Mouse (Mus musculus): ENCODE results near the gene Il18. TPM values are rescaled to one million over a fixed set of nuclear protein-coding genes. Genes with fewer than 3 reads are reported as not detected.

The Il18 gene
- 2.4 and 3.3 TPM in 2 replicates for polyA plus RNA-seq (2014; fragmentation: Nextera tagmentation; extraction: Ambion mirVana)

GRCm38 (mm10) chr9:50554241-50555093 is at the start of gene Il18:
Il18 (plus strand) TSS chr9:50554827.
- 0 out of 2 replicates have a peak within 1 kb of the TSS, but pooled peaks have one; percentile 11 for H3K4me2 ChIP-seq (ENCODE audit: low read depth, low read length)
- H3K36me3 ChIP-seq (replicated peaks; ENCODE audit: control insufficient read depth, insufficient read depth, low read depth, low read length): no peaks in the 10 kb centered on the region
- H3K27me3 ChIP-seq (ENCODE audit: control insufficient read depth, insufficient read depth, low read length): no peaks in the 10 kb centered on the region
- no peaks in the 10 kb centered on the region for H3K9me3 ChIP-seq (replicated peaks; ENCODE audit: control insufficient read depth, low read length)
- ATAC-seq (replicated peaks; ENCODE audit: insufficient number of reproducible peaks, low FRiP score, low TSS enrichment, low read depth) (no peak), DNase-seq (ENCODE audit: low spot score) (peak; percentile 54)
- 23% methylated on average over 12 of the region's 12 CpGs for WGBS
- H3K9ac ChIP-seq (replicated peaks; ENCODE audit: low read length): no peak within 1 kb of the TSS; the same call in 1 of the 2 replicates
- no peak within 1 kb of the TSS for H3K27ac ChIP-seq (replicated peaks; ENCODE audit: low read depth, low read length)
- no peak within 1 kb of the TSS for H3K4me3 ChIP-seq (ENCODE audit: low read depth, low read length)
- H3K4me1 ChIP-seq (ENCODE audit: control insufficient read depth, insufficient read depth, low read length): no peaks in the 10 kb centered on the region

GRCm38 (mm10) chr9:50505405-50505804 is 49.2 kb upstream of the Il18 start:
- Histone ChIP-seq H3K4me2 (ENCODE audit: low read depth, low read length) (no peak overlapping the region), H3K4me3 (ENCODE audit: low read depth, low read length) (no peak overlapping the region), H3K9ac (replicated peaks; ENCODE audit: low read length) (no peak overlapping the region), H3K4me1 (ENCODE audit: control insufficient read depth, insufficient read depth, low read length) (no peaks in the 10 kb centered on the region), H3K27ac (replicated peaks; ENCODE audit: low read depth, low read length) (no peak overlapping the region), H3K36me3 (replicated peaks; ENCODE audit: control insufficient read depth, insufficient read depth, low read depth, low read length) (no peaks in the 10 kb centered on the region), H3K27me3 (ENCODE audit: control insufficient read depth, insufficient read depth, low read length) (no peaks in the 10 kb centered on the region), H3K9me3 (replicated peaks; ENCODE audit: control insufficient read depth, low read length) (no peaks in the 10 kb centered on the region)
- ATAC-seq (replicated peaks; ENCODE audit: insufficient number of reproducible peaks, low FRiP score, low TSS enrichment, low read depth): no peak
- no peak for DNase-seq (ENCODE audit: low spot score)
- WGBS: 76% methylated on average over 6 of the region's 6 CpGs

- ATAC-seq (replicated peaks; ENCODE audit: insufficient number of reproducible peaks, low FRiP score, low TSS enrichment, low read depth) (no peak), DNase-seq (ENCODE audit: low spot score) (no peak)
- H3K27me3 ChIP-seq (ENCODE audit: control insufficient read depth, insufficient read depth, low read length): no peaks in the 10 kb centered on the region
- H3K4me3 ChIP-seq (ENCODE audit: low read depth, low read length): no peak overlapping the region
- no peak overlapping the region for H3K27ac ChIP-seq (replicated peaks; ENCODE audit: low read depth, low read length)
- no peak overlapping the region for H3K4me2 ChIP-seq (ENCODE audit: low read depth, low read length)
- no peaks in the 10 kb centered on the region for H3K9me3 ChIP-seq (replicated peaks; ENCODE audit: control insufficient read depth, low read length)
- no peaks in the 10 kb centered on the region for H3K4me1 ChIP-seq (ENCODE audit: control insufficient read depth, insufficient read depth, low read length)
- no peaks in the 10 kb centered on the region for H3K36me3 ChIP-seq (replicated peaks; ENCODE audit: control insufficient read depth, insufficient read depth, low read depth, low read length)
- WGBS: 70% methylated on average over 7 of the region's 7 CpGs
- no peak overlapping the region for H3K9ac ChIP-seq (replicated peaks; ENCODE audit: low read length)
Observed at GRCm38 (mm10) chr9:50507570-50507969, 47.1 kb upstream of the Il18 start.

GRCm38 (mm10) chr9:50515462-50515861 is 39.2 kb upstream of the Il18 start:
- Histone ChIP-seq H3K9ac (replicated peaks; ENCODE audit: low read length) (no peak overlapping the region), H3K4me1 (ENCODE audit: control insufficient read depth, insufficient read depth, low read length) (no peaks in the 10 kb centered on the region), H3K4me2 (ENCODE audit: low read depth, low read length) (no peak overlapping the region), H3K9me3 (replicated peaks; ENCODE audit: control insufficient read depth, low read length) (no peaks in the 10 kb centered on the region), H3K36me3 (replicated peaks; ENCODE audit: control insufficient read depth, insufficient read depth, low read depth, low read length) (no peaks in the 10 kb centered on the region), H3K4me3 (ENCODE audit: low read depth, low read length) (no peak overlapping the region), H3K27ac (replicated peaks; ENCODE audit: low read depth, low read length) (no peak overlapping the region), H3K27me3 (ENCODE audit: control insufficient read depth, insufficient read depth, low read length) (no peaks in the 10 kb centered on the region)
- DNase-seq (ENCODE audit: low spot score): no peak
- 82% methylated on average over 5 of the region's 5 CpGs for WGBS
- no peak for ATAC-seq (replicated peaks; ENCODE audit: insufficient number of reproducible peaks, low FRiP score, low TSS enrichment, low read depth)

GRCm38 (mm10) chr9:50518781-50519180 is 35.8 kb upstream of the Il18 start:
- ATAC-seq (replicated peaks; ENCODE audit: insufficient number of reproducible peaks, low FRiP score, low TSS enrichment, low read depth) (no peak), DNase-seq (ENCODE audit: low spot score) (peak; percentile 47)
- Histone ChIP-seq H3K4me3 (ENCODE audit: low read depth, low read length) (no peak overlapping the region), H3K36me3 (replicated peaks; ENCODE audit: control insufficient read depth, insufficient read depth, low read depth, low read length) (no peaks in the 10 kb centered on the region), H3K4me2 (ENCODE audit: low read depth, low read length) (no peak overlapping the region), H3K27ac (replicated peaks; ENCODE audit: low read depth, low read length) (no peak overlapping the region), H3K4me1 (ENCODE audit: control insufficient read depth, insufficient read depth, low read length) (no peaks in the 10 kb centered on the region), H3K9me3 (replicated peaks; ENCODE audit: control insufficient read depth, low read length) (no peaks in the 10 kb centered on the region), H3K9ac (replicated peaks; ENCODE audit: low read length) (no peak overlapping the region), H3K27me3 (ENCODE audit: control insufficient read depth, insufficient read depth, low read length) (no peaks in the 10 kb centered on the region)
- 13% methylated on average over 2 of the region's 2 CpGs for WGBS

- Histone ChIP-seq H3K4me2 (ENCODE audit: low read depth, low read length) (no peak overlapping the region), H3K27me3 (ENCODE audit: control insufficient read depth, insufficient read depth, low read length) (no peaks in the 10 kb centered on the region), H3K9ac (replicated peaks; ENCODE audit: low read length) (no peak overlapping the region), H3K4me3 (ENCODE audit: low read depth, low read length) (no peak overlapping the region), H3K36me3 (replicated peaks; ENCODE audit: control insufficient read depth, insufficient read depth, low read depth, low read length) (no peaks in the 10 kb centered on the region), H3K9me3 (replicated peaks; ENCODE audit: control insufficient read depth, low read length) (no peaks in the 10 kb centered on the region), H3K27ac (replicated peaks; ENCODE audit: low read depth, low read length) (no peak overlapping the region), H3K4me1 (ENCODE audit: control insufficient read depth, insufficient read depth, low read length) (no peaks in the 10 kb centered on the region)
- WGBS: 89% methylated on average over 6 of the region's 6 CpGs
- DNase-seq (ENCODE audit: low spot score) (no peak), ATAC-seq (replicated peaks; ENCODE audit: insufficient number of reproducible peaks, low FRiP score, low TSS enrichment, low read depth) (no peak)
Observed at GRCm38 (mm10) chr9:50520748-50521147, 33.9 kb upstream of the Il18 start.

GRCm38 (mm10) chr9:50521562-50521961 is 33.1 kb upstream of the Il18 start:
- no peaks in the 10 kb centered on the region for H3K4me1 ChIP-seq (ENCODE audit: control insufficient read depth, insufficient read depth, low read length)
- no peaks in the 10 kb centered on the region for H3K36me3 ChIP-seq (replicated peaks; ENCODE audit: control insufficient read depth, insufficient read depth, low read depth, low read length)
- ATAC-seq (replicated peaks; ENCODE audit: insufficient number of reproducible peaks, low FRiP score, low TSS enrichment, low read depth) (no peak), DNase-seq (ENCODE audit: low spot score) (no peak)
- H3K9ac ChIP-seq (replicated peaks; ENCODE audit: low read length): no peak overlapping the region
- no peaks in the 10 kb centered on the region for H3K27me3 ChIP-seq (ENCODE audit: control insufficient read depth, insufficient read depth, low read length)
- 62% methylated on average over 2 of the region's 2 CpGs for WGBS
- H3K4me2 ChIP-seq (ENCODE audit: low read depth, low read length): no peak overlapping the region
- no peaks in the 10 kb centered on the region for H3K9me3 ChIP-seq (replicated peaks; ENCODE audit: control insufficient read depth, low read length)
- no peak overlapping the region for H3K4me3 ChIP-seq (ENCODE audit: low read depth, low read length)
- H3K27ac ChIP-seq (replicated peaks; ENCODE audit: low read depth, low read length): no peak overlapping the region

- ATAC-seq (replicated peaks; ENCODE audit: insufficient number of reproducible peaks, low FRiP score, low TSS enrichment, low read depth) (no peak), DNase-seq (ENCODE audit: low spot score) (no peak)
- H3K9ac ChIP-seq (replicated peaks; ENCODE audit: low read length): no peak overlapping the region
- no peak overlapping the region for H3K4me2 ChIP-seq (ENCODE audit: low read depth, low read length)
- no peaks in the 10 kb centered on the region for H3K36me3 ChIP-seq (replicated peaks; ENCODE audit: control insufficient read depth, insufficient read depth, low read depth, low read length)
- H3K27ac ChIP-seq (replicated peaks; ENCODE audit: low read depth, low read length): no peak overlapping the region
- H3K9me3 ChIP-seq (replicated peaks; ENCODE audit: control insufficient read depth, low read length): no peaks in the 10 kb centered on the region
- no peaks in the 10 kb centered on the region for H3K4me1 ChIP-seq (ENCODE audit: control insufficient read depth, insufficient read depth, low read length)
- WGBS: 73% methylated on average over 5 of the region's 5 CpGs
- no peak overlapping the region for H3K4me3 ChIP-seq (ENCODE audit: low read depth, low read length)
- H3K27me3 ChIP-seq (ENCODE audit: control insufficient read depth, insufficient read depth, low read length): no peaks in the 10 kb centered on the region
Observed at GRCm38 (mm10) chr9:50522574-50522973, 32.1 kb upstream of the Il18 start.

Measured in embryonic facial prominence, embryonic 11.5 days (tissue).